Mouse (Mus musculus): Measurements from ENCODE around the gene Ncf1. TPM values are rescaled to one million over a fixed set of nuclear protein-coding genes. Genes with fewer than 3 reads are reported as not detected.

Ncf1 gene
- 2.5 TPM for polyA plus RNA-seq (2015; fragmentation: Illumina TruSeq; extraction: RNeasy Lipid Tissue Mini Kit (QIAGEN cat#74804); ENCODE audit: insufficient read depth, low read depth, low replicate concordance)

DNA sequence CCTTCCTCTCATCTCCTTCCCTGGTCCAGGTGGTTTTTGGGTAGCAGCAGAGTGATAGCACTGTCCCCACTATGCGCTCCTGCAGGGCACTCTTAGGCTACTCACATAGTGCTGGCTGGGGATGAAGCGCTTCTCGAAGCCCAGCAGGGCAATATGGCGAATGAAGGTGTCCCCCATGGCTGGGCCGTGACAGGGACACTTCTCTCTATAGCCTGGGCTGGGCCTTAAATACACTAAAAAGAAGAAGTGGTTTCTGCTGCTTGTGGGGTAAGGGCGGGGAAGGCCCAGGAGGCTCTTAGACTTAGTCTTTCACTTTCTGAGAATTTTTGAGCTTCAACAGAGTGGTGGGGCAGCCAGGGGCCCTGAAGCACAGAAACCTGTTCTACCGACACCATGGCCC, at the start of gene Ncf1:
Gene Ncf1 (minus strand): TSS at position 235 of the 400 bp plus-strand sequence.

DNA sequence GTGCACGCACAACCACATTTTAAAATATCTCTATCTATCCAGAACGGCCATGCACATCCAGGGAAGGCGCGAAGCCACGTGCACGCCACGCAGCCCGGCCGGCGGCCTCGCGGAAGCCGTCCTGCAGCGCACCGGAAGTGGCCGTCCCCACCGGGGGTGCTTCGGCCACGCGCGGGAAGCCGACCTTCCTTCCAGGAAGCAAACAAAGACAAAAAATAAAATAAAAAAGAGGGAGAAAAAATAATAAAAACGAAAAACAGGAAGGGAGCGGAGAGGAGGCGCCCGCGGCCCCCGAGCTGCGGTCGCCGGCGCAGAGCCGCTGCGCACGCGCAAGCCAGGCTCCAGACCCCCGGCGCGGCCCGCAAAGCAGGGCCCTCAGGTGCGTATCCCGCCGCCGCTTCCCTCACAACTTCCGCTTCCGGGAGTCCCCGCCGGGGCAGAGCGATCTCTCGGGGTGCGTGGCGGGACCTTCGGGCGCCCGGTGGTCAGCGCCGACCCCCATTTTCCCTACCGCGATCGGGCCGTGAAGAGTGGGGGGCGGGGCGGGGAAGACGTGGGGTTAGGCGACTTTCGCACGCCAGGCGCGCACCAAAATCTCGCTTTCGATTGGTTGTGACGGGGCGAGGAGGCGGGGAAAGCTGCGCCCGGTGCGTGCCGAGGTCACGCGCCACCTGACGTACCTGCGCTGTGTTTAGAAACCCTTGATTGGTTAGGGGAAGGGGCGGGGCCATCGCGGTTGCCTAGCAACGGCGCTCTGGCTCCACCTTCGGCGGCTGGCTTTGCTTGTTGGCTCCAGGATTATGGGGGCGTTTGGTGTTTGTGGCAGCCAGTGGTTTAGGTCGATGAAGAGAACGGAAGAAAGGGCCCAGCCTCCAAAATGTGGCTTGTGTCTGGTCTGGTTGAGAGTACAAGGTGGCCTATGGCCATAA, 45.3 kb downstream of the Ncf1 start, which contains the start of gene Gtf2ird2:
Gene Gtf2ird2 (plus strand): TSS at position 140 of the 929 bp plus-strand sequence.

DNA sequence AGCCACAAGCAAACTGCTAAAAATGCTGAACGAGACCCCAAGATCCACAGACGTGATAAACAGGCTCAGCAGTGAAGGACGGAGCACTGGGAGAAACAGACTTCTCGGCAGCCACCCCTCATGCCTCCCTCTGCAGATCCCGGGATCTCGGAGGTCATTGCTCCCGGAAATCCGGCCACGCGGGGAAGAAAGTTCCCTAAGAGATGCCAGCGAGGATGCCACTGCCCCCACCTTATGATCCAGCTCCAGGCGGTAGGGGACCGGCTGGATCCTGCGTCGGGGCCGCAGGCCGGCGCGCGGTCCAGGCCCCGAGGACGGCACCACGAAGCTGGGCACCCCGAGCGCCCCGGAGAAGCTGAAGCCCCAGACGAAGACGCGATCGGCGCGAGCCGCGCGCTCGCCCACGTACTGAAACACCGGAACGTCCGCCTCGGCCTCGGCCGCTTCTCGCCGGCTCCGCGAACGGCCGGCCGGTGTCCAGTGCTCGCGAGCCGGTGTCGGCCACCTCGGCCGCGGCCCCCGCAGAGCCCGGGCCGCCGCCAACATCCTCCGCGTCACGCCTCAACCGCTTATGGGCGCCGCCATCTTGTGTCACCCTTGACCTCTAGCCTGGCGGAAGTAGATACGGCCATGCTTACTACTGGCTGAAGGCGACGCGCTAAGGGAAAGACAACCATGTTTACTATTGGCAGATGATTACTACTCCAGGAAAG, 53.1 kb downstream of the Ncf1 start, which contains the start of gene Rcc1l:
Gene Rcc1l (minus strand): TSS at position 606 of the 713 bp plus-strand sequence.

Other genes starting within 250 kb of the Ncf1 start
- gene Castor2, start 129.9 kb downstream of the Ncf1 start, polyA plus RNA-seq (2015; fragmentation: Illumina TruSeq; extraction: RNeasy Lipid Tissue Mini Kit (QIAGEN cat#74804); ENCODE audit: insufficient read depth, low read depth, low replicate concordance) = 11.0 TPM
- 5.7 TPM for gene Rcc1l, start 52.9 kb downstream of the Ncf1 start, polyA plus RNA-seq (2015; fragmentation: Illumina TruSeq; extraction: RNeasy Lipid Tissue Mini Kit (QIAGEN cat#74804); ENCODE audit: insufficient read depth, low read depth, low replicate concordance)
- 2.2 TPM for gene Gtf2ird2, start 45.6 kb downstream of the Ncf1 start, polyA plus RNA-seq (2015; fragmentation: Illumina TruSeq; extraction: RNeasy Lipid Tissue Mini Kit (QIAGEN cat#74804); ENCODE audit: insufficient read depth, low read depth, low replicate concordance)
- gene Gtf2i, start 85.1 kb upstream of the Ncf1 start, polyA plus RNA-seq (2015; fragmentation: Illumina TruSeq; extraction: RNeasy Lipid Tissue Mini Kit (QIAGEN cat#74804); ENCODE audit: insufficient read depth, low read depth, low replicate concordance) = 26.7 TPM
- 4.9 TPM for gene Gtf2ird1, start 227.1 kb upstream of the Ncf1 start, polyA plus RNA-seq (2015; fragmentation: Illumina TruSeq; extraction: RNeasy Lipid Tissue Mini Kit (QIAGEN cat#74804); ENCODE audit: insufficient read depth, low read depth, low replicate concordance)

Measured in pancreas, adult 10 weeks (tissue).